Comparison of ENCODE assay signal across 24 mouse cellular contexts in the genomic region with DNA sequence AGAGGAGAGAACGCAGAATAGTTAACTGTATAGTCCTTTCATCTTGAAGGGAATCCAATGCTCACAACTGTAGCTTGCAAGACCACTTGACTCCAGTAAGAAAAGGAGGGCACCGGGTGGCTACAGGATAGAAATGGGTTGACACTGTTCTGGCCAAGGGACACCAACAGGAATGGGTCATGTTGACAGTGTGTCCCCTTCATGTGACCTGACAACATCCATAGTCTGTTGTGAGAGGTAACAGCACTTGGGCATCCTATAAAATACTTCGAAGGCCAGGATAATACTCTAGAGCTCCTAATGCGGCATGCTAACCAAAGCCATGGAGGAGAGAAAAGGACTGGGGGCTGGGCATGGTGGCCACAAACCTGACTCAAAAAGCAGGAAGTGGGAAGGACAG. TPM values are rescaled to one million over a fixed set of nuclear protein-coding genes. Genes with fewer than 3 reads are reported as not detected.
DNase-seq lines count a peak whose midpoint lies in the region; ATAC-seq and TF ChIP-seq lines count a peak whose summit lies in the region.
"Had no signal": no experiment of that assay in that cellular context is flagged by ENCODE, and none has a peak within 500 bp of the region (broad histone marks: within the 10 kb centered on the region; RNA-seq: fewer than 3 reads in every experiment).

No protein-coding gene starts in this region.

- no peak for TF ChIP-seq CTCF in stomach, postnatal 0 days (IDR thresholded peaks at IDR 0.05; ENCODE audit: low read depth)

- no peak overlapping the region for H3K4me2 ChIP-seq in midbrain, embryonic 11.5 days
- no peak overlapping the region for H3K4me2 ChIP-seq in midbrain, embryonic 16.5 days (ENCODE audit: low read length)
- H3K4me2 ChIP-seq in intestine, embryonic 16.5 days (ENCODE audit: low read depth, low read length), result no peak overlapping the region
- no peak overlapping the region for H3K4me2 ChIP-seq in stomach, postnatal 0 days (replicated peaks; ENCODE audit: low read depth)
- H3K4me2 ChIP-seq: embryonic facial prominence, embryonic 12.5 days; embryonic facial prominence, embryonic 15.5 days; heart, embryonic 11.5 days; hindbrain, embryonic 12.5 days; hindbrain, embryonic 15.5 days had no signal

- no peaks in the 10 kb centered on the region for H3K27me3 ChIP-seq in midbrain, embryonic 11.5 days (ENCODE audit: control insufficient read depth, insufficient read depth, low read length)
- H3K27me3 ChIP-seq in midbrain, embryonic 16.5 days (ENCODE audit: control insufficient read depth, insufficient read depth, low read depth, low read length), result no peaks in the 10 kb centered on the region
- H3K27me3 ChIP-seq in intestine, embryonic 16.5 days (replicated peaks; ENCODE audit: control insufficient read depth, insufficient read depth, low read length), result no peaks in the 10 kb centered on the region
- H3K27me3 ChIP-seq in stomach, postnatal 0 days (ENCODE audit: control insufficient read depth, insufficient read depth, low read length), result no peaks in the 10 kb centered on the region
- H3K27me3 ChIP-seq: embryonic facial prominence, embryonic 12.5 days; embryonic facial prominence, embryonic 15.5 days; hindbrain, embryonic 12.5 days; hindbrain, embryonic 15.5 days; Patski had no signal

- no peak overlapping the region for H3K9ac ChIP-seq in midbrain, embryonic 11.5 days (ENCODE audit: low read length)
- H3K9ac ChIP-seq in midbrain, embryonic 16.5 days (ENCODE audit: low read depth, low read length), result no peak overlapping the region
- no peak overlapping the region for H3K9ac ChIP-seq in intestine, embryonic 16.5 days (ENCODE audit: low read depth, low read length)
- H3K9ac ChIP-seq in stomach, postnatal 0 days (ENCODE audit: low read length), result no peak overlapping the region
- H3K9ac ChIP-seq: embryonic facial prominence, embryonic 12.5 days; embryonic facial prominence, embryonic 15.5 days; forebrain, postnatal 0 days; hindbrain, embryonic 12.5 days; hindbrain, embryonic 15.5 days had no signal

- H3K36me3 ChIP-seq in midbrain, embryonic 11.5 days (ENCODE audit: control insufficient read depth, insufficient read depth, low read length), result no peaks in the 10 kb centered on the region
- peaks cover 4% of the 10 kb centered on the region; the same call in 1 of the 2 replicates for H3K36me3 ChIP-seq in midbrain, embryonic 16.5 days (ENCODE audit: control insufficient read depth, insufficient read depth, low read length)
- H3K36me3 ChIP-seq in intestine, embryonic 16.5 days (ENCODE audit: control insufficient read depth, insufficient read depth, low read length), result peaks cover 8% of the 10 kb centered on the region; the same call in 1 of the 2 replicates
- 0 out of 2 replicates have a peak, but pooled peaks cover 4% of the 10 kb centered on the region for H3K36me3 ChIP-seq in stomach, postnatal 0 days (ENCODE audit: control insufficient read depth, insufficient read depth, low read length)
- H3K36me3 ChIP-seq: embryonic facial prominence, embryonic 12.5 days; G1E; hindbrain, embryonic 12.5 days; hindbrain, embryonic 15.5 days had no signal

- DNase-seq in midbrain, embryonic 11.5 days (ENCODE audit: low spot score, missing footprints), result peak; percentile 62
- DNase-seq in stomach, postnatal 0 days (ENCODE audit: low spot score), result no peak
- DNase-seq in embryo, embryonic 11 days, result no peak
- DNase-seq in testis, postnatal 14 days (ENCODE audit: low spot score), result no peak
- DNase-seq: adrenal gland, adult 8-10 months; adrenal gland, postnatal 25 days; cerebellum, adult 11-12 months; cerebellum, adult 8-10 months; cerebellum, postnatal 14 days; forebrain, postnatal 0 days; gastrocnemius, adult 2 months; gastrocnemius, postnatal 14 days; heart, adult 11 months had no signal

- no peak overlapping the region for H3K27ac ChIP-seq in midbrain, embryonic 11.5 days (ENCODE audit: low read depth, low read length)
- H3K27ac ChIP-seq in midbrain, embryonic 16.5 days (ENCODE audit: low read length), result no peak overlapping the region
- no peak overlapping the region for H3K27ac ChIP-seq in intestine, embryonic 16.5 days (ENCODE audit: low read length)
- H3K27ac ChIP-seq in stomach, postnatal 0 days (replicated peaks), result no peak overlapping the region
- H3K27ac ChIP-seq: embryonic facial prominence, embryonic 12.5 days; embryonic facial prominence, embryonic 15.5 days; gastrocnemius, adult 2 months; hindbrain, embryonic 12.5 days; hindbrain, embryonic 15.5 days had no signal

- H3K4me1 ChIP-seq in midbrain, embryonic 11.5 days (ENCODE audit: control insufficient read depth, insufficient read depth, low read length), result no peaks in the 10 kb centered on the region
- H3K4me1 ChIP-seq in midbrain, embryonic 16.5 days (ENCODE audit: control insufficient read depth, insufficient read depth, low read length), result no peaks in the 10 kb centered on the region
- H3K4me1 ChIP-seq in intestine, embryonic 16.5 days (ENCODE audit: control insufficient read depth, insufficient read depth, low read length), result no peaks in the 10 kb centered on the region
- no peaks in the 10 kb centered on the region for H3K4me1 ChIP-seq in stomach, postnatal 0 days (replicated peaks; ENCODE audit: control insufficient read depth, insufficient read depth)
- H3K4me1 ChIP-seq: embryonic facial prominence, embryonic 12.5 days; embryonic facial prominence, embryonic 15.5 days; hindbrain, embryonic 12.5 days; hindbrain, embryonic 15.5 days had no signal

- no peak for TF ChIP-seq EP300 in stomach, postnatal 0 days (optimal IDR thresholded peaks at IDR 0.05)

- WGBS in midbrain, embryonic 11.5 days, result 95% methylated on average over 4 of the region's 4 CpGs
- WGBS in midbrain, embryonic 16.5 days, result 98% methylated on average over 4 of the region's 4 CpGs
- 93% methylated on average over 4 of the region's 4 CpGs for WGBS in intestine, embryonic 16.5 days
- WGBS in stomach, postnatal 0 days, result 92% methylated on average over 4 of the region's 4 CpGs

- H3K9me3 ChIP-seq in midbrain, embryonic 11.5 days (ENCODE audit: control insufficient read depth, low read length), result no peaks in the 10 kb centered on the region
- peaks cover 2% of the 10 kb centered on the region; the same call in 1 of the 2 replicates for H3K9me3 ChIP-seq in midbrain, embryonic 16.5 days (replicated peaks; ENCODE audit: control insufficient read depth, low read length, poor library complexity, severe bottlenecking)
- H3K9me3 ChIP-seq in intestine, embryonic 16.5 days (ENCODE audit: control insufficient read depth, low read length), result no peaks in the 10 kb centered on the region
- H3K9me3 ChIP-seq in stomach, postnatal 0 days (ENCODE audit: control insufficient read depth, low read length), result no peaks in the 10 kb centered on the region
- H3K9me3 ChIP-seq: embryonic facial prominence, embryonic 12.5 days; embryonic facial prominence, embryonic 15.5 days; hindbrain, embryonic 12.5 days; hindbrain, embryonic 15.5 days had no signal

- no peak overlapping the region for H3K4me3 ChIP-seq in midbrain, embryonic 11.5 days (ENCODE audit: low read depth, low read length)
- H3K4me3 ChIP-seq in midbrain, embryonic 16.5 days (ENCODE audit: low read depth, low read length), result no peak overlapping the region
- H3K4me3 ChIP-seq in intestine, embryonic 16.5 days (ENCODE audit: low read length), result no peak overlapping the region
- H3K4me3 ChIP-seq in stomach, postnatal 0 days (ENCODE audit: low read depth, low read length), result no peak overlapping the region
- H3K4me3 ChIP-seq: embryonic facial prominence, embryonic 12.5 days; embryonic facial prominence, embryonic 15.5 days; gastrocnemius, adult 2 months; hindbrain, embryonic 12.5 days; hindbrain, embryonic 15.5 days had no signal

- no peak for ATAC-seq in midbrain, embryonic 11.5 days (ENCODE audit: low FRiP score)
- no peak for ATAC-seq in midbrain, embryonic 16.5 days
- ATAC-seq in intestine, embryonic 16.5 days, result peak; percentile 29; the same call in 1 of the 2 replicates
- ATAC-seq in stomach, postnatal 0 days (ENCODE audit: low FRiP score, low TSS enrichment), result peak; percentile 39; the same call in 1 of the 2 replicates
- ATAC-seq: activated CD4-positive, CD25-positive, alpha-beta regulatory T cell, adult 4 months; forebrain, embryonic 14.5 days; Patski had no signal

RNA-seq across cellular contexts. Expression of gene Klf5, which starts 17.8 kb away (rescaled TPM):
- 2.9 and 3.4 TPM in 2 replicates for polyA plus RNA-seq in midbrain, embryonic 11.5 days (2014; fragmentation: Nextera tagmentation; extraction: Ambion mirVana)
- polyA plus RNA-seq in midbrain, embryonic 16.5 days (2015; fragmentation: Nextera tagmentation; extraction: Ambion mirVana), result 3.5 and 3.7 TPM in 2 replicates
- polyA plus RNA-seq in intestine, embryonic 16.5 days (2015; fragmentation: Nextera tagmentation; extraction: Ambion mirVana), result 75.3 and 80.9 TPM in 2 replicates
- polyA plus RNA-seq in stomach, postnatal 0 days (2015; fragmentation: Nextera tagmentation; extraction: Ambion mirVana), result 101 and 112 TPM in 2 replicates
- polyA plus RNA-seq: activated CD4-positive, CD25-positive, alpha-beta regulatory T cell, adult 4 months; G1E had no signal

Comparison
In these comparisons a context has a peak if more than half of its experiments do, and no peak if none do; other contexts are left out.
1. ATAC-seq: peak in intestine, embryonic 16.5 days (single experiment) and stomach, postnatal 0 days (single experiment); none in midbrain, embryonic 11.5 days (single experiment) and midbrain, embryonic 16.5 days (single experiment).
2. RNA of gene Klf5, which starts 17.8 kb away (polyA plus RNA-seq): 101 to 112 TPM in stomach, postnatal 0 days and 75.3 to 80.9 TPM in intestine, embryonic 16.5 days; 3.5 to 3.7 TPM in midbrain, embryonic 16.5 days and 2.9 to 3.4 TPM in midbrain, embryonic 11.5 days; every median in the first group is over 10 times any median in the second.